Mouse (Mus musculus): ENCODE data around the gene Fxyd3.

GRCm38 (mm10) chr7:31041662-31042315 is 34.7 kb downstream of the Fxyd3 start:
- no peak for TF ChIP-seq POLR2A (IDR thresholded peaks at IDR 0.05; ENCODE audit: borderline replicate concordance, insufficient read depth, low read length)
- no peak for TF ChIP-seq CTCF (IDR thresholded peaks at IDR 0.05; ENCODE audit: borderline replicate concordance, insufficient read depth, low read depth, low read length)

Data from cerebellum, adult 2 months (tissue).